Mouse (Mus musculus): ENCODE measurements around the gene Aff4.

Gene Aff4

GRCm38 (mm10) chr11:53463551-53464424 lies 113.2 kb downstream of the Aff4 start:
- no peak for DNase-seq

- peak; percentile 93 for DNase-seq
Observed at GRCm38 (mm10) chr11:53466231-53466971, 115.8 kb downstream of the Aff4 start.

GRCm38 (mm10) chr11:53469294-53469967 lies 118.8 kb downstream of the Aff4 start:
- no peak for DNase-seq

- peak; percentile 97 for DNase-seq
Observed at GRCm38 (mm10) chr11:53469968-53470695, 119.5 kb downstream of the Aff4 start, which contains the start of gene Gm9837. Gm9837 (minus strand) TSS chr11:53470479.

Data from right cerebral cortex, postnatal 4 days (tissue).